Mouse (Mus musculus) CH12.LX (cell line): Measurements from ENCODE around the gene Itgb7. TPM values are rescaled to one million over a fixed set of nuclear protein-coding genes. Genes with fewer than 3 reads are reported as not detected.

Experiments
- DNase-seq: peaks from one replicate; pipeline ENCODE4 v3.0.0-alpha.2; 2013; ENCODE audit errors: extremely low read depth
- H3K27ac ChIP-seq: 2 replicates; pipeline ENCODE4 v1.5.1; 2012; ENCODE audit warnings: low read depth, mild to moderate bottlenecking, control low read depth, moderate library complexity; ENCODE audit not compliant: insufficient read depth
- H3K27me3 ChIP-seq: replicated peaks from 2 replicates; pipeline ENCODE3; 2012; ENCODE audit warnings: inconsistent platforms
- H3K36me3 ChIP-seq, 2 experiments: replicated peaks in 1 of 2; 2 replicates each; pipeline versions ENCODE3 to v1.6.1; 2012; ENCODE audit warnings: inconsistent platforms in 1 of 2, low read length in 1 of 2, mild to moderate bottlenecking in 1 of 2, mixed read lengths in 1 of 2, moderate library complexity in 1 of 2; ENCODE audit not compliant: control insufficient read depth in 1 of 2, insufficient read depth in 1 of 2
- H3K4me1 ChIP-seq, 2 experiments: 2 replicates each; pipeline ENCODE4 v1.6.1; 2012; ENCODE audit warnings: inconsistent platforms in 1 of 2, moderate library complexity in 1 of 2; ENCODE audit not compliant: insufficient read depth in 2 of 2, control insufficient read depth in 1 of 2
- H3K4me2 ChIP-seq: 2 replicates; pipeline ENCODE4 v1.6.1; 2012; ENCODE audit warnings: low read depth, mild to moderate bottlenecking, control low read depth; ENCODE audit not compliant: poor library complexity, insufficient read depth, severe bottlenecking
- H3K4me3 ChIP-seq, 3 experiments: fragments of 150-350 bp in 1 of 3; sonication (generic) in 1 of 3; replicated peaks in 1 of 3; 2 replicates each; pipeline versions ENCODE3 to v1.5.1; 2011 to 2012; ENCODE audit warnings: low read depth in 2 of 3, low read length in 2 of 3, mild to moderate bottlenecking in 2 of 3, moderate library complexity in 2 of 3, control low read depth in 1 of 3, improper control_type of control experiment in 1 of 3, inconsistent platforms in 1 of 3, mixed read lengths in 1 of 3; ENCODE audit not compliant: poor library complexity in 1 of 3
- H3K79me2 ChIP-seq: replicated peaks from 2 replicates; pipeline ENCODE4 v1.6.1; 2012; ENCODE audit warnings: mild to moderate bottlenecking, moderate library complexity; ENCODE audit not compliant: control insufficient read depth, poor library complexity, insufficient read depth, severe bottlenecking; ENCODE audit errors: extremely low read depth
- H3K9ac ChIP-seq: 2 replicates; pipeline ENCODE4 v1.6.1; 2012; ENCODE audit warnings: low read depth, mild to moderate bottlenecking, control low read depth, moderate library complexity; ENCODE audit not compliant: insufficient read depth
- H3K9me3 ChIP-seq: replicated peaks from 2 replicates; pipeline ENCODE3; 2012; ENCODE audit warnings: low read length, inconsistent platforms, mixed read lengths
- BHLHE40 ChIP-seq: IDR thresholded peaks from 2 replicates; pipeline ENCODE4 v1.6.1; 2011; ENCODE audit warnings: mild to moderate bottlenecking, low read depth, low read length, improper control_type of control experiment
- CHD1 ChIP-seq: IDR thresholded peaks from 2 replicates; pipeline ENCODE4 v1.6.1; 2012; ENCODE audit warnings: low read depth, low read length, improper control_type of control experiment, inconsistent platforms
- CHD2 ChIP-seq: IDR thresholded peaks from 2 replicates; pipeline ENCODE4 v1.6.1; 2011; ENCODE audit warnings: low read length, improper control_type of control experiment
- CTCF ChIP-seq, 2 experiments: IDR thresholded peaks in 1 of 2; conservative IDR thresholded peaks in 1 of 2; 2 replicates each; pipeline ENCODE4 v1.5.1; 2011 to 2012; ENCODE audit warnings: low read depth in 2 of 2, low read length in 2 of 2, improper control_type of control experiment in 1 of 2, inconsistent platforms in 1 of 2, mild to moderate bottlenecking in 1 of 2, moderate library complexity in 1 of 2
- E2F4 ChIP-seq: IDR thresholded peaks from 2 replicates; pipeline ENCODE4 v1.6.1; 2011; ENCODE audit warnings: low read depth, low read length, improper control_type of control experiment; ENCODE audit not compliant: insufficient replicate concordance
- ELF1 ChIP-seq: IDR thresholded peaks from 2 replicates; pipeline ENCODE4 v1.6.1; 2014; ENCODE audit warnings: low read depth, mild to moderate bottlenecking, inconsistent platforms, low read length, improper control_type of control experiment
- EP300 ChIP-seq: IDR thresholded peaks from 2 replicates; pipeline ENCODE4 v1.6.1; 2011; ENCODE audit warnings: low read length, improper control_type of control experiment
- ETS1 ChIP-seq: conservative IDR thresholded peaks from 2 replicates; pipeline ENCODE4 v1.6.1; 2012; ENCODE audit warnings: low read depth, mild to moderate bottlenecking, inconsistent platforms, low read length, improper control_type of control experiment, moderate library complexity
- GABPA ChIP-seq: IDR thresholded peaks from 2 replicates; pipeline ENCODE4 v1.6.1; 2012; ENCODE audit warnings: low read depth, low read length, improper control_type of control experiment, inconsistent platforms; ENCODE audit not compliant: insufficient replicate concordance
- HCFC1 ChIP-seq: IDR thresholded peaks from 2 replicates; pipeline ENCODE4 v1.6.1; 2012; ENCODE audit warnings: low read depth, mild to moderate bottlenecking, inconsistent platforms, low read length, improper control_type of control experiment
- IRF4 ChIP-seq: IDR thresholded peaks from 2 replicates; pipeline ENCODE4 v1.6.1; 2014; ENCODE audit warnings: low read depth, mild to moderate bottlenecking, inconsistent platforms, low read length, improper control_type of control experiment
- JUN ChIP-seq: IDR thresholded peaks from 2 replicates; pipeline ENCODE4 v1.6.1; 2011; ENCODE audit warnings: low read depth, mild to moderate bottlenecking, low read length, improper control_type of control experiment, moderate library complexity; ENCODE audit not compliant: insufficient read depth
- JUND ChIP-seq: conservative IDR thresholded peaks from 2 replicates; pipeline ENCODE4 v1.6.1; 2011; ENCODE audit warnings: low read depth, low read length, improper control_type of control experiment
- KAT2A ChIP-seq: IDR thresholded peaks from 2 replicates; pipeline ENCODE4 v1.6.1; 2012; ENCODE audit warnings: low read length, improper control_type of control experiment, inconsistent platforms; ENCODE audit not compliant: insufficient replicate concordance
- MAFK ChIP-seq: IDR thresholded peaks from 2 replicates; pipeline ENCODE4 v1.6.1; 2011; ENCODE audit warnings: low read length, improper control_type of control experiment; ENCODE audit not compliant: insufficient replicate concordance
- MAX ChIP-seq: IDR thresholded peaks from 2 replicates; pipeline ENCODE4 v1.6.1; 2011; ENCODE audit warnings: low read length, improper control_type of control experiment
- MAZ ChIP-seq: IDR thresholded peaks from 2 replicates; pipeline ENCODE4 v1.6.1; 2012; ENCODE audit warnings: low read depth, mild to moderate bottlenecking, inconsistent platforms, low read length, improper control_type of control experiment, moderate library complexity
- MEF2A ChIP-seq: IDR thresholded peaks from 2 replicates; pipeline ENCODE4 v1.6.1; 2014; ENCODE audit warnings: low read depth, mild to moderate bottlenecking, inconsistent platforms, low read length, improper control_type of control experiment, borderline replicate concordance
- MXI1 ChIP-seq: IDR thresholded peaks from 2 replicates; pipeline ENCODE4 v1.6.1; 2011; ENCODE audit warnings: mild to moderate bottlenecking, low read depth, low read length, improper control_type of control experiment
- MYC ChIP-seq: IDR thresholded peaks from 2 replicates; pipeline ENCODE4 v1.6.1; 2011; ENCODE audit warnings: low read depth, mild to moderate bottlenecking, improper control_type of control experiment, low read length
- NELFE ChIP-seq: IDR thresholded peaks from 2 replicates; pipeline ENCODE4 v1.6.1; 2011; ENCODE audit warnings: low read depth, low read length, improper control_type of control experiment
- NRF1 ChIP-seq: IDR thresholded peaks from 2 replicates; pipeline ENCODE4 v1.6.1; 2014; ENCODE audit warnings: low read depth, mild to moderate bottlenecking, inconsistent platforms, low read length, improper control_type of control experiment, moderate library complexity
- PAX5 ChIP-seq: IDR thresholded peaks from 2 replicates; pipeline ENCODE4 v1.6.1; 2012; ENCODE audit warnings: low read length, inconsistent platforms, mixed read lengths
- POLR2A ChIP-seq: IDR thresholded peaks from 2 replicates; pipeline ENCODE4 v1.6.1; 2011; ENCODE audit warnings: low read depth, mild to moderate bottlenecking, improper control_type of control experiment, low read length
- POLR2AphosphoS2 ChIP-seq: IDR thresholded peaks from 2 replicates; pipeline ENCODE4 v1.6.1; 2011; ENCODE audit warnings: low read depth, low read length, improper control_type of control experiment
- RAD21 ChIP-seq: IDR thresholded peaks from 2 replicates; pipeline ENCODE4 v1.6.1; 2011; ENCODE audit warnings: low read depth, mild to moderate bottlenecking, low read length, improper control_type of control experiment, moderate library complexity
- RCOR1 ChIP-seq: conservative IDR thresholded peaks from 2 replicates; pipeline ENCODE4 v1.6.1; 2012; ENCODE audit warnings: low read depth, mild to moderate bottlenecking, inconsistent platforms, low read length, improper control_type of control experiment
- SIN3A ChIP-seq: IDR thresholded peaks from 2 replicates; pipeline ENCODE4 v1.6.1; 2012; ENCODE audit warnings: low read length, improper control_type of control experiment, inconsistent platforms
- SMC3 ChIP-seq: IDR thresholded peaks from 2 replicates; pipeline ENCODE4 v1.6.1; 2011; ENCODE audit warnings: low read depth, low read length, improper control_type of control experiment
- TBP ChIP-seq: conservative IDR thresholded peaks from 2 replicates; pipeline ENCODE4 v1.6.1; 2011; ENCODE audit warnings: low read depth, low read length, improper control_type of control experiment
- TCF12 ChIP-seq: IDR thresholded peaks from 2 replicates; pipeline ENCODE4 v1.6.1; 2014; ENCODE audit warnings: low read depth, mild to moderate bottlenecking, inconsistent platforms, low read length, improper control_type of control experiment
- UBTF ChIP-seq: IDR thresholded peaks from 2 replicates; pipeline ENCODE4 v1.6.1; 2012; ENCODE audit warnings: low read depth, mild to moderate bottlenecking, inconsistent platforms, low read length, improper control_type of control experiment, moderate library complexity
- USF1 ChIP-seq: IDR thresholded peaks from 2 replicates; pipeline ENCODE4 v1.6.1; 2014; ENCODE audit warnings: low read depth, mild to moderate bottlenecking, inconsistent platforms, low read length, improper control_type of control experiment
- USF2 ChIP-seq: conservative IDR thresholded peaks from 2 replicates; pipeline ENCODE4 v1.6.1; 2011; ENCODE audit warnings: low read depth, low read length, improper control_type of control experiment
- ZC3H11A ChIP-seq: IDR thresholded peaks from 2 replicates; pipeline ENCODE4 v1.6.1; 2012; ENCODE audit warnings: low read depth, mild to moderate bottlenecking, inconsistent platforms, low read length, improper control_type of control experiment
- ZKSCAN1 ChIP-seq: IDR thresholded peaks from 2 replicates; pipeline ENCODE4 v1.6.1; 2012; ENCODE audit warnings: low read depth, inconsistent platforms, low read length, improper control_type of control experiment, borderline replicate concordance
- ZMIZ1 ChIP-seq: IDR thresholded peaks from 2 replicates; pipeline ENCODE4 v1.6.1; 2012; ENCODE audit warnings: low read depth, mild to moderate bottlenecking, inconsistent platforms, low read length, improper control_type of control experiment
- ZNF384 ChIP-seq: IDR thresholded peaks from 2 replicates; pipeline ENCODE4 v1.6.1; 2012; ENCODE audit warnings: low read depth, low read length, improper control_type of control experiment, inconsistent platforms
- dilution Hi-C: fragments of 300-500 bp; cut with MboI; formaldehyde crosslinking; loops from 2 replicates; pipeline ENCODE4 v1.14.3; 2020; ENCODE audit warnings: low sequenced_read_pairs; ENCODE audit not compliant: extremely low pct_unique_long_range_greater_than_20kb, extremely low pct_ligation_motif_present
- in situ Hi-C: fragments of 300-500 bp; cut with MboI; formaldehyde crosslinking; loops from 3 replicates; pipeline ENCODE4 v1.14.3; 2019; ENCODE audit warnings: low sequenced_read_pairs, low pct_ligation_motif_present, low pct_unique_long_range_greater_than_20kb, mixed read lengths
- polyA plus RNA-seq: library from polyadenylated mRNA; unstranded; fragments of >175 nt; gene quantifications from 2 replicates; pipeline ENCODE4 v1.2.1, GENCODE M21; 2012; ENCODE audit warnings: low read depth; ENCODE audit not compliant: insufficient read length
- total RNA-seq, 2 experiments: library from RNA; depleted of rRNA; stranded (reverse); fragments of 300-350 nt in 1 of 2; fragments of >200 nt in 1 of 2; gene quantifications; 2 replicates each; pipeline ENCODE4 v1.2.3; 2012 to 2014

Gene Itgb7
- total and polyA plus RNA-seq, 3 experiments: 1.8 to 17.7 (median 2.8) TPM

- Histone ChIP-seq H3K27ac (no peak overlapping the region), H3K27me3 (peaks cover 2% of the 10 kb centered on the region), H3K4me1 (peaks cover 17 to 59% of the 10 kb centered on the region in 2 experiments), H3K79me2 (no peaks in the 10 kb centered on the region), H3K9ac (no peak overlapping the region), H3K4me3 (no peak overlapping the region), H3K9me3 (no peaks in the 10 kb centered on the region), H3K4me2 (peak overlapping the region; percentile 2), H3K36me3 (no peaks in the 10 kb centered on the region)
- TF ChIP-seq POLR2A (no peak), MEF2A (no peak), CTCF (conservative IDR thresholded peaks at IDR 0.05 in 1 of 2, IDR thresholded peaks at IDR 0.05 in 1 of 2; ENCODE audit: low read depth in 2 of 2, low read length in 2 of 2) (no peak), USF1 (no peak), CHD1 (0 out of 2 replicates have a peak, but pooled peaks have one; percentile 47), RCOR1 (0 out of 2 replicates have a peak, but pooled peaks have one; percentile 37), USF2 (no peak), NELFE (no peak), E2F4 (no peak), POLR2AphosphoS2 (no peak), TBP (no peak), IRF4 (0 out of 2 replicates have a peak, but pooled peaks have one; percentile 14), CHD2 (no peak), ZKSCAN1 (no peak), UBTF (no peak), BHLHE40 (peak; percentile 55; the same call in 1 of the 2 replicates), ZMIZ1 (no peak), SIN3A (no peak; the same call in 1 of the 2 replicates), ELF1 (no peak), MAFK (no peak), NRF1 (no peak), GABPA (no peak), KAT2A (no peak), MAZ (no peak), EP300 (peak; percentile 61), MXI1 (no peak), PAX5 (no peak), ZC3H11A (no peak), HCFC1 (no peak), ETS1 (peak; percentile 34; the same call in 1 of the 2 replicates), SMC3 (no peak), MYC (no peak), JUND (no peak), TCF12 (0 out of 2 replicates have a peak, but pooled peaks have one; percentile 23), RAD21 (no peak), JUN (no peak), MAX (0 out of 2 replicates have a peak, but pooled peaks have one; percentile 38), ZNF384 (no peak)
- DNase-seq: peak; percentile 42
- in situ Hi-C loops (no loop called here), dilution Hi-C loops (no loop called here)
Measured at GRCm38 (mm10) chr15:102192271-102192812, 39.4 kb downstream of the Itgb7 start.
